Mouse (Mus musculus) liver, postnatal 0 days (tissue): ENCODE measurements at regions not wholly inside any gene's neighbourhood (a gene's known extent, or its start where the extent isn't known, plus 50 kb on each side); places are given as distances from the start of the nearest gene placed in this dataset.

Experiments
- ATAC-seq: fragments of 200-750 bp; cut with Nextera tagmentation; 2 replicates; pipeline ENCODE4 v1.8.0; 2017; ENCODE audit warnings: mild to moderate bottlenecking, moderate library complexity
- DNase-seq: peaks from one replicate; pipeline ENCODE4 v3.0.0-alpha.2; 2016
- H3K27ac ChIP-seq: fragments of 300-500 bp; sonication (generic); 2 replicates; pipeline ENCODE4 v1.5.1; 2014; ENCODE audit warnings: antibody characterized with exemption, moderate library complexity, mild to moderate bottlenecking, low read depth
- H3K27me3 ChIP-seq: fragments of 300-500 bp; sonication (generic); 2 replicates; pipeline ENCODE4 v1.6.1; 2014; ENCODE audit warnings: low read length, control low read depth, mixed read lengths; ENCODE audit not compliant: insufficient read depth
- H3K36me3 ChIP-seq: fragments of 300-500 bp; sonication (generic); replicated peaks from 2 replicates; pipeline ENCODE4 v1.6.1; 2014; ENCODE audit warnings: mild to moderate bottlenecking, control low read depth, low read length, moderate library complexity, mixed read lengths; ENCODE audit not compliant: insufficient read depth
- H3K4me1 ChIP-seq: fragments of 300-500 bp; sonication (generic); 2 replicates; pipeline ENCODE4 v1.6.1; 2014; ENCODE audit warnings: antibody characterized with exemption, mild to moderate bottlenecking, control low read depth; ENCODE audit not compliant: insufficient read depth
- H3K4me2 ChIP-seq: fragments of 300-500 bp; sonication (generic); 2 replicates; pipeline ENCODE4 v1.6.1; 2014; ENCODE audit warnings: low read depth, mild to moderate bottlenecking, low read length, moderate library complexity, mixed read lengths
- H3K4me3 ChIP-seq: fragments of 300-500 bp; sonication (generic); 2 replicates; pipeline ENCODE4 v1.5.1; 2014; ENCODE audit warnings: low read depth, low read length
- H3K9ac ChIP-seq: fragments of 300-500 bp; sonication (generic); replicated peaks from 2 replicates; pipeline ENCODE4 v1.6.1; 2014; ENCODE audit warnings: mild to moderate bottlenecking, moderate library complexity
- H3K9me3 ChIP-seq: fragments of 300-500 bp; sonication (generic); 2 replicates; pipeline ENCODE4 v1.6.1; 2016; ENCODE audit warnings: mild to moderate bottlenecking, control low read depth, low read length, mixed read lengths
- CTCF ChIP-seq: sonication (generic); IDR thresholded peaks from 2 replicates; pipeline ENCODE4 v1.5.1; 2016; ENCODE audit warnings: antibody characterized with exemption, low read depth
- EP300 ChIP-seq: IDR thresholded peaks from 2 replicates; pipeline ENCODE4 v1.6.1; 2016; ENCODE audit warnings: antibody characterized with exemption, low read depth, mild to moderate bottlenecking
- WGBS: fragments of 180-500 bp; shearing (Covaris S2); extraction: QIAGEN DNeasy Blood & Tissue Kit; methylation state at CpG from one replicate; pipeline ENCODE4 v1.1.7; 2014; ENCODE audit not compliant: insufficient replicate concordance; 5-methylcytosine and 5-hydroxymethylcytosine counted together

DNA sequence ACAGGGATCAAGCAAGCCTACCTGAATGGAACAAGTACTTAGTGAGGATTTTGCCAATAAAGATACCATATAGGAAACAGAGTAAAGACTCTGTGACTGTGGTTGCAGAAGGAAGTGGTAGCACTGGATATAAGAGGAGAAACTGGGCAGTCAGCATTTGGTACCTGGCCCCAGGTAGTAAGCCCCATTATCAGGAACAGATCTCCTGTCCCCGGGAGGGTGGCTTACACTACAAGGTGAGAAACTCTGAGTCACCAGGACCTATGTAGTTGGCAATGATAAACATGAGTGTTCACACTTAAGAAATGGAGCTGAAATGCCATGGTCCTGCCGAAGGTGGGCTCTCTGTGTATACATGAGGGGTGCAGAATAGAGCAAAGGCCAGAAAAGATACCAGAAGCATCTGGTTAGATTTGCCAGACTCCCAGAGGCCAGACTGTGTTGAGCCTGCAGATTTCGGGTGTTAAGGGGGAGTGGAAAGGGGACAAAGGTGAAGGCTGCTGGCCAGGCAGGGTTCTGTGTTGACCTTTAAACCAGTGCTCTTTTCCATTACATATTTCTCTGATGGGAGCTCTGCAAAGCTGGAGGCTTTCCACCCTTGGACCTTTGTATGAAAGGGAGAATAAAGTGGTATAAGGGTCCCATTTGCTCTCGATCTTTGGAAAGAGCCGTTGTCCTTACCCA, 66.8 kb upstream of the Acsl1 start:
- no peak overlapping the region for H3K4me2 ChIP-seq
- H3K9ac ChIP-seq: no peak overlapping the region
- no peak overlapping the region for H3K4me3 ChIP-seq
- no peaks in the 10 kb centered on the region for H3K36me3 ChIP-seq
- no peak for TF ChIP-seq CTCF
- peak; percentile 46; the same call in 1 of the 2 replicates for TF ChIP-seq EP300
- WGBS: 58% methylated on average over 5 of the region's 5 CpGs
- no peaks in the 10 kb centered on the region for H3K9me3 ChIP-seq
- peak overlapping the region; percentile 66 for H3K27ac ChIP-seq
- no peaks in the 10 kb centered on the region for H3K4me1 ChIP-seq
- DNase-seq (peak; percentile 35), ATAC-seq (peak; percentile 73)
- H3K27me3 ChIP-seq: no peaks in the 10 kb centered on the region

DNA sequence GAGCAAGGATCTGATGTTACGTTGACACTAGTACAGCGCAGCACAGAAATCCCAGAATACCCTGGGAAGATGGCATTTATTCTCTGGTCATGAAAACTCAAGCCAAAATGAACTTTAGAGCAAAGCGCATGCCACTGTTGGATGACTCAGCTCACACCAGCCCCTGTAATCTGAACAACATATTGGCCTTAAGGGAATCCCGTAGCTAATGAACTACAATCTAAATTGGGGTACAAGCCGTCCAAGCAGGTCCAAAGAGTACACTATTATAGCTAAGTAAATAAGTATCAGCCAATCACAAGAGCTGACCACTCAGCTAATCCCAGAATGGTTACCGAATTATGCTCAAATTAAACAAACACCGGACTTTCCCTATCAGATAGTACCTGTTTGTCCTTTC, 62.0 kb upstream of the Acsl1 start:
- ATAC-seq (peak; percentile 78), DNase-seq (no peak)
- 74% methylated on average over 7 of the region's 7 CpGs for WGBS
- Histone ChIP-seq H3K4me2 (no peak overlapping the region), H3K36me3 (no peaks in the 10 kb centered on the region), H3K9ac (no peak overlapping the region), H3K4me1 (peaks cover 6% of the 10 kb centered on the region; the same call in 1 of the 2 replicates), H3K9me3 (no peaks in the 10 kb centered on the region), H3K4me3 (no peak overlapping the region), H3K27me3 (no peaks in the 10 kb centered on the region), H3K27ac (peak overlapping the region; percentile 90)
- TF ChIP-seq EP300 (no peak), CTCF (no peak)

- WGBS: 28% methylated on average over 2 of the region's 2 CpGs
- no peaks in the 10 kb centered on the region for H3K27me3 ChIP-seq
- H3K4me1 ChIP-seq: peaks cover 6% of the 10 kb centered on the region; the same call in 1 of the 2 replicates
- H3K4me2 ChIP-seq: no peak overlapping the region
- no peak overlapping the region for H3K9ac ChIP-seq
- DNase-seq (peak; percentile 55), ATAC-seq (peak; percentile 92)
- H3K4me3 ChIP-seq: no peak overlapping the region
- H3K9me3 ChIP-seq: no peaks in the 10 kb centered on the region
- H3K36me3 ChIP-seq: no peaks in the 10 kb centered on the region
- H3K27ac ChIP-seq: peak overlapping the region; percentile 90
- TF ChIP-seq CTCF (no peak), EP300 (peak; percentile 75; the same call in 1 of the 2 replicates)
Measured at GRCm38 (mm10) chr8:46409296-46409695, 61.5 kb upstream of the Acsl1 start.

- no peak for DNase-seq
- 75% methylated on average over 11 of the region's 11 CpGs for WGBS
Measured at GRCm38 (mm10) chr8:46411877-46412625, 58.8 kb upstream of the Acsl1 start.

DNA sequence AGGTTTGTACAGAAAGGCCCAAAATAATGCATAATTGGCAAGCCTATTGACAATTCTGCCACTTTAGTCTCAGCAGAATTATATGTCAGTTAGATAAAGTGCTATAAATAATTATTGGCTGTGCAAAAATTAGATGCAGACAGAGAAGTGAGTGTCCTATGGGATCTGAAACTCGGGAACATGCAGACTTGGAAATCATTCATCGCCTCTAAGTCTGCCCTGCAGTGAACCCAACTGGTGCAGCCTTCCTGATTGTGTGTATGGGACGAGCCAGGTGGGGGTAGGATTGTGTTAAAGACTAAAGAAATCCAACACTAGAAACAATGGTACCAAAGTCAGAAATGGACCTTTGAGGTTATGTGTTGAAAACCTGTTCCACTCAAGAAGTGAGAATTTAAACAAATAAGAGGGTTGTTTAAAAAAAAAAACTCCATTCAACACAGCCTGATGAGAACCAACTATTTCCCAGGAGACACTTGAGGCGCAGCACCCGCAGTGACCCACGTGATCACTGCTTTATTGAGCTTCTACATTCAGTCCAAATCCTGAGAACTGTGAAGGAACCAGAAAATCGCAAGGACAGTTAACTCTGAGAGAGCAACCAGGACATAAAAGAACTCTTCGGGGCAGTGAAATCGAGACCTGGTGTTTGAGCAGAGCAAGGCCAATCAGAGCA, 57.4 kb upstream of the Acsl1 start:
- DNase-seq (no peak), ATAC-seq (no peak)
- Histone ChIP-seq H3K4me2 (no peak overlapping the region), H3K9me3 (no peaks in the 10 kb centered on the region), H3K27me3 (no peaks in the 10 kb centered on the region), H3K9ac (no peak overlapping the region), H3K36me3 (no peaks in the 10 kb centered on the region), H3K4me1 (peaks cover 6% of the 10 kb centered on the region; the same call in 1 of the 2 replicates), H3K4me3 (no peak overlapping the region), H3K27ac (no peak overlapping the region)
- TF ChIP-seq CTCF (no peak), EP300 (no peak)
- WGBS: 80% methylated on average over 9 of the region's 9 CpGs

More at GRCm38 (mm10) chr8:46411877-46412625, 58.8 kb upstream of the Acsl1 start:
- H3K27ac ChIP-seq: no peak overlapping the region
- H3K27me3 ChIP-seq: no peaks in the 10 kb centered on the region
- peaks cover 6% of the 10 kb centered on the region; the same call in 1 of the 2 replicates for H3K4me1 ChIP-seq
- no peaks in the 10 kb centered on the region for H3K36me3 ChIP-seq
- H3K9ac ChIP-seq: no peak overlapping the region
- ATAC-seq: no peak
- H3K4me3 ChIP-seq: no peak overlapping the region
- no peak overlapping the region for H3K4me2 ChIP-seq
- H3K9me3 ChIP-seq: no peaks in the 10 kb centered on the region
- TF ChIP-seq EP300 (0 out of 2 replicates have a peak, but pooled peaks have one; percentile 21), CTCF (no peak)

- H3K4me1 ChIP-seq: no peaks in the 10 kb centered on the region; the same call in 1 of the 2 replicates
- WGBS: 70% methylated on average over 6 of the region's 6 CpGs
Measured at GRCm38 (mm10) chr8:46414874-46415273, 56.0 kb upstream of the Acsl1 start.

More at GRCm38 (mm10) chr8:46414874-46415273, 56.0 kb upstream of the Acsl1 start:
- DNase-seq: no peak
- no peak overlapping the region for H3K9ac ChIP-seq
- ATAC-seq: no peak
- TF ChIP-seq CTCF (no peak), EP300 (no peak)
- H3K27me3 ChIP-seq: no peaks in the 10 kb centered on the region
- no peak overlapping the region for H3K27ac ChIP-seq
- H3K4me2 ChIP-seq: no peak overlapping the region
- H3K9me3 ChIP-seq: no peaks in the 10 kb centered on the region
- no peak overlapping the region for H3K4me3 ChIP-seq
- no peaks in the 10 kb centered on the region for H3K36me3 ChIP-seq
